Mouse (Mus musculus) heart, adult 2 months (tissue): Measurements from ENCODE around the gene Smg1. TPM values are rescaled to one million over a fixed set of nuclear protein-coding genes. Genes with fewer than 3 reads are reported as not detected.
"Not testable (repeated sequence)": the region's sequence is repeated elsewhere in the genome, so short reads cannot be mapped to it uniquely, and the experiment has no call there.

Experiments used
- DNase-seq, 2 experiments: peaks; one replicate each; pipeline ENCODE4 v3.0.0; 2021
- H3K27ac ChIP-seq: fragments of 200-600 bp; 2 replicates; pipeline ENCODE4 v1.8.1; 2022
- H3K27me3 ChIP-seq: fragments of 200-500 bp; 2 replicates; pipeline ENCODE4 v1.6.1; 2012; ENCODE audit warnings: mild to moderate bottlenecking, low read length, inconsistent platforms, mixed read lengths; ENCODE audit not compliant: control insufficient read depth, insufficient read depth
- H3K36me3 ChIP-seq: fragments of 200-500 bp; 2 replicates; pipeline ENCODE4 v1.6.1; 2012; ENCODE audit warnings: low read length, inconsistent platforms; ENCODE audit not compliant: control insufficient read depth, insufficient read depth
- H3K4me1 ChIP-seq: fragments of 200-500 bp; 2 replicates; pipeline ENCODE4 v1.6.1; 2011; ENCODE audit warnings: low read length; ENCODE audit not compliant: control insufficient read depth, insufficient read depth
- H3K4me3 ChIP-seq: fragments of 200-600 bp; 2 replicates; pipeline ENCODE4 v1.8.1; 2022
- H3K79me2 ChIP-seq: fragments of 200-500 bp; replicated peaks from 2 replicates; pipeline ENCODE4 v1.6.1; 2012; ENCODE audit warnings: mild to moderate bottlenecking, inconsistent platforms, low read length, moderate library complexity, mixed read lengths; ENCODE audit not compliant: control insufficient read depth, insufficient read depth
- H3K9ac ChIP-seq: fragments of 200-500 bp; 2 replicates; pipeline ENCODE4 v1.6.1; 2012; ENCODE audit warnings: low read depth, mild to moderate bottlenecking, control low read depth, inconsistent platforms, low read length, mixed read lengths
- CTCF ChIP-seq: fragments of 200-600 bp; IDR thresholded peaks from 2 replicates; pipeline ENCODE4 v1.8.1; 2022; ENCODE audit warnings: antibody characterized with exemption, mild to moderate bottlenecking, moderate library complexity
- EP300 ChIP-seq: fragments of 200-500 bp; IDR thresholded peaks from 2 replicates; pipeline ENCODE4 v1.6.1; 2011; ENCODE audit warnings: low read depth, low read length, control low read depth; ENCODE audit not compliant: insufficient read depth
- POLR2A ChIP-seq: fragments of 200-500 bp; IDR thresholded peaks from 2 replicates; pipeline ENCODE4 v1.6.1; 2011; ENCODE audit warnings: mild to moderate bottlenecking, low read depth, low read length, control low read depth; ENCODE audit not compliant: insufficient read depth
- WGBS: fragments of 180-500 bp; shearing (Covaris S2); methylation state at CpG from one replicate; pipeline ENCODE4 v1.1.7; 2018; 5-methylcytosine and 5-hydroxymethylcytosine counted together
- intact Hi-C: fragments of 180-260 bp; cut with DNase I; formaldehyde crosslinking; loops from one replicate; pipeline ENCODE4 v1.15.1; 2025
- polyA plus RNA-seq: library from polyadenylated mRNA; depleted of rRNA; stranded (reverse); fragments of >200 nt; gene quantifications from 2 replicates; pipeline ENCODE4 v1.2.3, GENCODE M21; 2012
- total RNA-seq, 2 experiments: library from RNA; stranded (reverse); gene quantifications; 2 replicates each; pipeline ENCODE4 v1.2.3; 2021

Gene Smg1
- total and polyA plus RNA-seq, 3 experiments, result 12.6 to 32.4 (median 31.3) TPM

- no peak overlapping the region for H3K4me3 ChIP-seq
- peak overlapping the region; percentile 27 for H3K27ac ChIP-seq
- no peaks in the 10 kb centered on the region for H3K79me2 ChIP-seq
- no peaks in the 10 kb centered on the region for H3K4me1 ChIP-seq
- peak in 1 of 2 experiments; percentile 20 for DNase-seq
- intact Hi-C loops, result no loop called here
- peaks cover 21% of the 10 kb centered on the region for H3K36me3 ChIP-seq
- 35% methylated on average over 3 of the region's 3 CpGs for WGBS
- no peak for TF ChIP-seq POLR2A
- no peak for TF ChIP-seq CTCF
- no peak for TF ChIP-seq EP300
- H3K9ac ChIP-seq, result no peak overlapping the region
- H3K27me3 ChIP-seq, result no peaks in the 10 kb centered on the region
Observed at GRCm38 (mm10) chr7:118181123-118181522, 62.3 kb downstream of the Smg1 start.

DNA sequence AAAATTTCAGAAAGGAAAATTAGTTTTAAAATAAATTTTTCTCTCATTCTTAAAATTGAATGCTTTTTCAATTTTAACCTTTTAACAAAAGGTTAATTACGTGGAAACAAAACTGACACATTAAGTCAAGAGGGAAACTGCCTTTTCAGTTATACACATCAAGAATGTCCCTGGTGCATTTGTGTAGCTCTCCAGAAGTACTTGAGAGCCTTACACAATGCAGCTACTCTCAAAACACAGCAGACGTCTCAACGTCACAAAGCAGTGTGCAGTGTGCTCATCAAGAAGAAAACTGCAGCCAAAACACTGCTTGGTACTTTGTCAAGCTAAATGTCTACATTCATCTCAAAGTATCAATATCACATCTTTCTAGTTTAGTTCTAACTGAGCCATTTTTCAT lies 63.7 kb downstream of the Smg1 start:
- peaks cover 21% of the 10 kb centered on the region for H3K36me3 ChIP-seq
- H3K79me2 ChIP-seq, result no peaks in the 10 kb centered on the region
- no peak overlapping the region for H3K9ac ChIP-seq
- 83% methylated on average over 3 of the region's 3 CpGs for WGBS
- peaks cover 1% of the 10 kb centered on the region; the same call in 1 of the 2 replicates for H3K4me1 ChIP-seq
- no peak overlapping the region for H3K27ac ChIP-seq
- TF ChIP-seq EP300, result no peak
- no peak for TF ChIP-seq POLR2A
- TF ChIP-seq CTCF, result no peak
- no peaks in the 10 kb centered on the region for H3K27me3 ChIP-seq
- no peak overlapping the region for H3K4me3 ChIP-seq
- intact Hi-C loops, result no loop called here
- DNase-seq, result no peak

DNA sequence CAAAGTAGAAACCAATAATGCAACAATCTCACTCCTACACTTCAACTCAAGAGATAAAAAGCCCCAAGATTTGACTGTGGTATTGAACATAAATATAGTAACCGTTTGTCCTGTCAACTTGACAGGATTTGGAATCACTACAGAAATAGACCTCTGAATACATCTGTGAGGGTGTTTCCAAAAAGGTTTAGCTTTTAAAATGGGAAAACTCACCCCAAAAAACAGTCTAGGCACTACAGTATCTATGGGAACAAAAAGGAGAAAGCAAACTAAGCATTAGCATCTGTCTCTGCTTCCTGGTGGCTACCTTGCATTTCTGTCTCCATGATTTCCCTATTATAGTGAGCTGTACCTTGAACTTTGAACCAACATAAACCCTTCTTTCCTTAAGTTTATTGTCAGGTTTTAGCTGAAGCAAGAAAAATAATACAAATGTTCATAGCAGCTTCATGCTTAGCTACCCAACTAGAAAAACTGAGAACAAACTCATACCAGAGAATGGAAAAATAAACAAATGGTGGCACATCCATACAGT lies 67.6 kb downstream of the Smg1 start:
- intact Hi-C loops, result no loop called here
- WGBS, result 39% methylated on average over 1 of the region's 1 CpGs
- Histone ChIP-seq H3K27ac (no peak overlapping the region), H3K9ac (no peak overlapping the region), H3K79me2 (no peaks in the 10 kb centered on the region), H3K4me3 (no peak overlapping the region), H3K27me3 (no peaks in the 10 kb centered on the region), H3K4me1 (peaks cover 1% of the 10 kb centered on the region; the same call in 1 of the 2 replicates), H3K36me3 (peaks cover 17% of the 10 kb centered on the region)
- TF ChIP-seq POLR2A (no peak), EP300 (no peak), CTCF (no peak)
- no peak for DNase-seq

DNA sequence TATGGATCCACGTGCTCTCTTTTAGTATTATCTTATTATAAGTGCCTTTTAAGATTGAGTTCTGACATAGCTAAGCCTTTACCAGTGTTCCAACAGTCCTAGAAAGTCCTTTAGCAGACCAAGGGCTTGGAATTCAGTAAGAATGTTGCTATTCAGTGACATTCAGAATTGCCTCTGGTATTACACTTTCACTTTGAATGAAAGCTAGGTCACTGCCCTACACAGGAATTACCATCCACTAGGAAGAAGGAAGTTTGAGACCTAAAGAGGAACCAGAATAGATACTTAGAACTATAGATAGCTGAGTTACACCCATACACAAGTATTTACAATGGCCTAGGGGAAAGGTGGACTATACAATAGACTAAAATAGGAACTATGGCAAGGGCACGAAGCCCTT lies 73.3 kb downstream of the Smg1 start:
- not testable (repeated sequence) for H3K4me3 ChIP-seq, H3K9ac ChIP-seq, H3K79me2 ChIP-seq, H3K4me1 ChIP-seq, DNase-seq, H3K27me3 ChIP-seq, H3K27ac ChIP-seq
- peaks cover 14% of the 10 kb centered on the region for H3K36me3 ChIP-seq
- WGBS, result 65% methylated on average over 2 of the region's 2 CpGs
- intact Hi-C loops, result loop anchor here (5.0 kb wide), 1 partner anchor 33 kb away; no protein-coding TSS in a partner anchor

DNA sequence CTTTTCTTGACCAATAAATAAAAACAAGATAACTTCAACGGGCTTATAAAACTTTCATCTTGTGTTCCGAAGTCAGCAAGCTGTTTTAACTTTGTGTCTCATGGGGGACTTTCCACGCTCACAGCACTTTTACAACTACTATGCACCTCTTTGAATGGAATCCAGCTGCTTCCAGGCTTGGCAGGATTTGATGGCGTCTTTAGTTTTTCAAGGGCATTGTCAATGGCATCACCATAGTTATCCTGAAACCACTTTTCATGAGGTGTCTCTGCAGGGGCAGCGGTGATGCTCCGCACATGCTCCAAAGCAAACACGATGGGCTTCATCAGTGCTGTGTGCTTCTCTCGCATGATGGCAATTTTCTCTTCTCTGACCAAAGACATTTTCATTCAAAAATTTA lies 80.5 kb downstream of the Smg1 start:
- H3K4me1 ChIP-seq, result no peaks in the 10 kb centered on the region
- WGBS, result 89% methylated on average over 8 of the region's 8 CpGs
- intact Hi-C loops, result no loop called here
- DNase-seq, result no peak
- no peak overlapping the region for H3K9ac ChIP-seq
- TF ChIP-seq CTCF (no peak), EP300 (no peak)
- no peak overlapping the region for H3K27ac ChIP-seq
- H3K4me3 ChIP-seq, result no peak overlapping the region
- peaks cover 2% of the 10 kb centered on the region; the same call in 1 of the 2 replicates for H3K79me2 ChIP-seq
- peaks cover 8% of the 10 kb centered on the region for H3K36me3 ChIP-seq
- H3K27me3 ChIP-seq, result no peaks in the 10 kb centered on the region

- no peak overlapping the region for H3K27ac ChIP-seq
- 35% methylated on average over 3 of the region's 3 CpGs for WGBS
- no peaks in the 10 kb centered on the region for H3K27me3 ChIP-seq
- no peaks in the 10 kb centered on the region for H3K4me1 ChIP-seq
- H3K9ac ChIP-seq, result no peak overlapping the region
- DNase-seq, result no peak
- intact Hi-C loops, result no loop called here
- no peak overlapping the region for H3K4me3 ChIP-seq
- peaks cover 2% of the 10 kb centered on the region; the same call in 1 of the 2 replicates for H3K79me2 ChIP-seq
- H3K36me3 ChIP-seq, result peaks cover 11% of the 10 kb centered on the region
- TF ChIP-seq CTCF (no peak), EP300 (no peak)
Observed at GRCm38 (mm10) chr7:118160121-118160520, 83.3 kb downstream of the Smg1 start.
